Mouse (Mus musculus): Measurements from ENCODE around the gene Atcay.

GRCm38 (mm10) chr10:81176466-81177271, 54.0 kb downstream of the Atcay start, which contains the start of gene Eef2:
- TF ChIP-seq CTCF (conservative IDR thresholded peaks at IDR 0.05; ENCODE audit: low read length) (no peak), NANOG (IDR thresholded peaks at IDR 0.05; ENCODE audit: borderline replicate concordance, low read length) (no peak)

All from E14TG2a.4 (cell line).